Mouse (Mus musculus): Measurements from ENCODE around the gene Lyz2.
"Not testable (repeated sequence)": the region's sequence is repeated elsewhere in the genome, so short reads cannot be mapped to it uniquely, and the experiment has no call there.

Gene Lyz2

GRCm38 (mm10) chr10:117282049-117282448 is at the start of gene Lyz2:
Gene Lyz2, minus strand, starts transcription at chr10:117282321.
- DNase-seq (ENCODE audit: low spot score in 2 of 2), result no peak

GRCm38 (mm10) chr10:117330521-117330920 is 48.4 kb upstream of the Lyz2 start:
- no peak for DNase-seq (ENCODE audit: low spot score in 2 of 2)

- DNase-seq (ENCODE audit: low spot score in 2 of 2), result no peak
These were observed 41.7 kb upstream of the Lyz2 start for GRCm38 (mm10) chr10:117323782-117324181.

GRCm38 (mm10) chr10:117322630-117323029 is 40.5 kb upstream of the Lyz2 start:
- DNase-seq (ENCODE audit: low spot score in 2 of 2), result no peak

GRCm38 (mm10) chr10:117320571-117320981 is 38.5 kb upstream of the Lyz2 start:
- DNase-seq (ENCODE audit: low spot score in 2 of 2), result no peak

GRCm38 (mm10) chr10:117316391-117316790 is 34.3 kb upstream of the Lyz2 start:
- no peak for DNase-seq (ENCODE audit: low spot score in 2 of 2)

- DNase-seq (ENCODE audit: low spot score in 2 of 2), result no peak
These were observed 31.0 kb upstream of the Lyz2 start for GRCm38 (mm10) chr10:117313133-117313532.

- DNase-seq (ENCODE audit: low spot score in 2 of 2), result no peak
These were observed 30.0 kb upstream of the Lyz2 start for GRCm38 (mm10) chr10:117312168-117312567.

- no peak for DNase-seq (ENCODE audit: low spot score in 2 of 2)
These were observed 22.2 kb upstream of the Lyz2 start for GRCm38 (mm10) chr10:117304371-117304770.

- DNase-seq (ENCODE audit: low spot score in 2 of 2), result no peak
These were observed 19.6 kb upstream of the Lyz2 start for GRCm38 (mm10) chr10:117301688-117302087.

GRCm38 (mm10) chr10:117299901-117300520 is 17.9 kb upstream of the Lyz2 start:
- DNase-seq (ENCODE audit: low spot score in 2 of 2), result no peak

- DNase-seq (ENCODE audit: low spot score in 2 of 2), result no peak
These were observed 17.0 kb upstream of the Lyz2 start for GRCm38 (mm10) chr10:117299106-117299505.

- DNase-seq (ENCODE audit: low spot score in 2 of 2), result no peak
These were observed 16.2 kb upstream of the Lyz2 start for GRCm38 (mm10) chr10:117298336-117298735.

GRCm38 (mm10) chr10:117292671-117293070 is 10.6 kb upstream of the Lyz2 start, which contains the start of gene Lyz1:
Gene Lyz1, minus strand, starts transcription at chr10:117292868.
- no peak for DNase-seq (ENCODE audit: low spot score in 2 of 2)

GRCm38 (mm10) chr10:117290936-117291335 is 8.8 kb upstream of the Lyz2 start:
- DNase-seq (ENCODE audit: low spot score in 2 of 2), result not testable (repeated sequence)

GRCm38 (mm10) chr10:117290046-117290870 is 8.1 kb upstream of the Lyz2 start:
- DNase-seq (ENCODE audit: low spot score in 2 of 2), result no peak

GRCm38 (mm10) chr10:117289034-117289505 is 6.9 kb upstream of the Lyz2 start:
- DNase-seq (ENCODE audit: low spot score in 2 of 2), result not testable (repeated sequence)

GRCm38 (mm10) chr10:117288197-117289033 is 6.3 kb upstream of the Lyz2 start:
- DNase-seq (ENCODE audit: low spot score in 2 of 2), result no peak

GRCm38 (mm10) chr10:117287226-117287850 is 5.2 kb upstream of the Lyz2 start:
- no peak for DNase-seq (ENCODE audit: low spot score in 2 of 2)

GRCm38 (mm10) chr10:117286366-117286970 is 4.3 kb upstream of the Lyz2 start:
- DNase-seq (ENCODE audit: low spot score in 2 of 2), result no peak

- DNase-seq (ENCODE audit: low spot score in 2 of 2), result not testable (repeated sequence)
These were observed 3.5 kb upstream of the Lyz2 start for GRCm38 (mm10) chr10:117285584-117285983.
